Mouse (Mus musculus): ENCODE measurements at regions not wholly inside any gene's neighbourhood (a gene's known extent, or its start where the extent isn't known, plus 50 kb on each side); places are given as distances from the start of the nearest gene placed in this dataset.

- TF ChIP-seq CTCF (IDR thresholded peaks at IDR 0.05; ENCODE audit: control insufficient read depth, insufficient read depth, insufficient replicate concordance, low read depth, low read length), result no peak
- no peak for TF ChIP-seq POLR2A (IDR thresholded peaks at IDR 0.05; ENCODE audit: control insufficient read depth, low read depth, low read length)
These were observed 478.1 kb upstream of the Jag1 start for GRCm38 (mm10) chr2:137594509-137594908.

GRCm38 (mm10) chr2:137591551-137591950, 475.1 kb upstream of the Jag1 start:
- no peak overlapping the region for H3K27ac ChIP-seq (ENCODE audit: control insufficient read depth, insufficient read depth, low read depth, low read length)
- H3K4me1 ChIP-seq (ENCODE audit: control insufficient read depth, insufficient read depth, low read length), result no peaks in the 10 kb centered on the region
- H3K36me3 ChIP-seq (ENCODE audit: control insufficient read depth, insufficient read depth, low read length), result no peaks in the 10 kb centered on the region
- TF ChIP-seq CTCF (IDR thresholded peaks at IDR 0.05; ENCODE audit: control insufficient read depth, insufficient read depth, insufficient replicate concordance, low read depth, low read length), result no peak
- no peak for TF ChIP-seq POLR2A (IDR thresholded peaks at IDR 0.05; ENCODE audit: control insufficient read depth, low read depth, low read length)
- no peak overlapping the region for H3K4me3 ChIP-seq (ENCODE audit: control insufficient read depth, low read depth, low read length)
- no peaks in the 10 kb centered on the region for H3K27me3 ChIP-seq (ENCODE audit: control insufficient read depth, insufficient read depth, low read length)

More at GRCm38 (mm10) chr2:137594509-137594908, 478.1 kb upstream of the Jag1 start:
- Histone ChIP-seq H3K4me3 (ENCODE audit: control insufficient read depth, low read depth, low read length) (no peak overlapping the region), H3K36me3 (ENCODE audit: control insufficient read depth, insufficient read depth, low read length) (no peaks in the 10 kb centered on the region), H3K27ac (ENCODE audit: control insufficient read depth, insufficient read depth, low read depth, low read length) (no peak overlapping the region), H3K27me3 (ENCODE audit: control insufficient read depth, insufficient read depth, low read length) (no peaks in the 10 kb centered on the region), H3K4me1 (ENCODE audit: control insufficient read depth, insufficient read depth, low read length) (no peaks in the 10 kb centered on the region)

GRCm38 (mm10) chr2:137581491-137581890, 465.0 kb upstream of the Jag1 start:
- Histone ChIP-seq H3K36me3 (ENCODE audit: control insufficient read depth, insufficient read depth, low read length) (no peaks in the 10 kb centered on the region), H3K27ac (ENCODE audit: control insufficient read depth, insufficient read depth, low read depth, low read length) (no peak overlapping the region), H3K4me3 (ENCODE audit: control insufficient read depth, low read depth, low read length) (no peak overlapping the region), H3K27me3 (ENCODE audit: control insufficient read depth, insufficient read depth, low read length) (no peaks in the 10 kb centered on the region), H3K4me1 (ENCODE audit: control insufficient read depth, insufficient read depth, low read length) (no peaks in the 10 kb centered on the region)
- TF ChIP-seq CTCF (IDR thresholded peaks at IDR 0.05; ENCODE audit: control insufficient read depth, insufficient read depth, insufficient replicate concordance, low read depth, low read length) (no peak), POLR2A (IDR thresholded peaks at IDR 0.05; ENCODE audit: control insufficient read depth, low read depth, low read length) (no peak)

- no peak overlapping the region for H3K27ac ChIP-seq (ENCODE audit: control insufficient read depth, insufficient read depth, low read depth, low read length)
- no peaks in the 10 kb centered on the region for H3K27me3 ChIP-seq (ENCODE audit: control insufficient read depth, insufficient read depth, low read length)
- TF ChIP-seq POLR2A (IDR thresholded peaks at IDR 0.05; ENCODE audit: control insufficient read depth, low read depth, low read length) (no peak), CTCF (IDR thresholded peaks at IDR 0.05; ENCODE audit: control insufficient read depth, insufficient read depth, insufficient replicate concordance, low read depth, low read length) (no peak)
- H3K4me1 ChIP-seq (ENCODE audit: control insufficient read depth, insufficient read depth, low read length), result no peaks in the 10 kb centered on the region
- no peaks in the 10 kb centered on the region for H3K36me3 ChIP-seq (ENCODE audit: control insufficient read depth, insufficient read depth, low read length)
- no peak overlapping the region for H3K4me3 ChIP-seq (ENCODE audit: control insufficient read depth, low read depth, low read length)
These were observed 459.3 kb upstream of the Jag1 start for GRCm38 (mm10) chr2:137575750-137576149.

GRCm38 (mm10) chr2:137574845-137575449, 458.5 kb upstream of the Jag1 start:
- no peak overlapping the region for H3K27ac ChIP-seq (ENCODE audit: control insufficient read depth, insufficient read depth, low read depth, low read length)
- TF ChIP-seq POLR2A (IDR thresholded peaks at IDR 0.05; ENCODE audit: control insufficient read depth, low read depth, low read length) (no peak), CTCF (IDR thresholded peaks at IDR 0.05; ENCODE audit: control insufficient read depth, insufficient read depth, insufficient replicate concordance, low read depth, low read length) (no peak)

GRCm38 (mm10) chr2:137571146-137571545, 454.7 kb upstream of the Jag1 start:
- H3K36me3 ChIP-seq (ENCODE audit: control insufficient read depth, insufficient read depth, low read length), result no peaks in the 10 kb centered on the region
- no peak overlapping the region for H3K27ac ChIP-seq (ENCODE audit: control insufficient read depth, insufficient read depth, low read depth, low read length)
- no peak overlapping the region for H3K4me3 ChIP-seq (ENCODE audit: control insufficient read depth, low read depth, low read length)
- TF ChIP-seq CTCF (IDR thresholded peaks at IDR 0.05; ENCODE audit: control insufficient read depth, insufficient read depth, insufficient replicate concordance, low read depth, low read length), result no peak
- TF ChIP-seq POLR2A (IDR thresholded peaks at IDR 0.05; ENCODE audit: control insufficient read depth, low read depth, low read length), result no peak
- no peaks in the 10 kb centered on the region for H3K4me1 ChIP-seq (ENCODE audit: control insufficient read depth, insufficient read depth, low read length)
- no peaks in the 10 kb centered on the region for H3K27me3 ChIP-seq (ENCODE audit: control insufficient read depth, insufficient read depth, low read length)

More at GRCm38 (mm10) chr2:137574845-137575449, 458.5 kb upstream of the Jag1 start:
- no peaks in the 10 kb centered on the region for H3K4me1 ChIP-seq (ENCODE audit: control insufficient read depth, insufficient read depth, low read length)
- no peaks in the 10 kb centered on the region for H3K27me3 ChIP-seq (ENCODE audit: control insufficient read depth, insufficient read depth, low read length)
- H3K36me3 ChIP-seq (ENCODE audit: control insufficient read depth, insufficient read depth, low read length), result no peaks in the 10 kb centered on the region
- H3K4me3 ChIP-seq (ENCODE audit: control insufficient read depth, low read depth, low read length), result no peak overlapping the region

GRCm38 (mm10) chr2:137566619-137567018, 450.2 kb upstream of the Jag1 start:
- H3K27ac ChIP-seq (ENCODE audit: control insufficient read depth, insufficient read depth, low read depth, low read length), result no peak overlapping the region
- H3K27me3 ChIP-seq (ENCODE audit: control insufficient read depth, insufficient read depth, low read length), result no peaks in the 10 kb centered on the region
- H3K4me1 ChIP-seq (ENCODE audit: control insufficient read depth, insufficient read depth, low read length), result no peaks in the 10 kb centered on the region
- no peak overlapping the region for H3K4me3 ChIP-seq (ENCODE audit: control insufficient read depth, low read depth, low read length)
- no peaks in the 10 kb centered on the region for H3K36me3 ChIP-seq (ENCODE audit: control insufficient read depth, insufficient read depth, low read length)
- TF ChIP-seq POLR2A (IDR thresholded peaks at IDR 0.05; ENCODE audit: control insufficient read depth, low read depth, low read length) (no peak), CTCF (IDR thresholded peaks at IDR 0.05; ENCODE audit: control insufficient read depth, insufficient read depth, insufficient replicate concordance, low read depth, low read length) (no peak)
